Mouse (Mus musculus): ENCODE measurements around the gene Il22ra2. TPM values are rescaled to one million over a fixed set of nuclear protein-coding genes. Genes with fewer than 3 reads are reported as not detected.
A peak's percentile ranks its signal among the peaks of the same experiment; 100 is the strongest.
"Not testable (repeated sequence)": the region's sequence is repeated elsewhere in the genome, so short reads cannot be mapped to it uniquely, and the experiment has no call there.

The Il22ra2 gene
- polyA plus RNA-seq, 1 experiment: not detected

GRCm38 (mm10) chr10:19599331-19600092 lies 22.3 kb upstream of the Il22ra2 start:
- H3K36me3 ChIP-seq (ENCODE audit: control insufficient read depth, insufficient read depth, low read length): peaks cover 69% of the 10 kb centered on the region

GRCm38 (mm10) chr10:19600093-19600420 lies 21.7 kb upstream of the Il22ra2 start:
- Histone ChIP-seq H3K27me3 (ENCODE audit: control insufficient read depth, insufficient read depth, low read length) (no peaks in the 10 kb centered on the region), H3K4me3 (ENCODE audit: control insufficient read depth, insufficient read depth, low read length) (no peak overlapping the region), H3K4me1 (replicated peaks; ENCODE audit: control insufficient read depth, insufficient read depth, low read length) (peaks cover 25% of the 10 kb centered on the region), H3K27ac (ENCODE audit: control insufficient read depth, insufficient read depth, low read length) (no peak overlapping the region), H3K36me3 (ENCODE audit: control insufficient read depth, insufficient read depth, low read length) (peaks cover 75% of the 10 kb centered on the region)
- TF ChIP-seq CTCF (IDR thresholded peaks at IDR 0.05; ENCODE audit: borderline replicate concordance, control insufficient read depth, extremely low read depth, insufficient read depth, low read length, poor library complexity) (no peak), POLR2A (IDR thresholded peaks at IDR 0.05; ENCODE audit: control insufficient read depth, extremely low read depth, insufficient read depth, low read length, poor library complexity) (no peak)
- WGBS: 89% methylated on average over 3 of the region's 3 CpGs
- DNase-seq: no peak

More at GRCm38 (mm10) chr10:19599331-19600092, 22.3 kb upstream of the Il22ra2 start:
- DNase-seq: no peak
- peaks cover 26% of the 10 kb centered on the region for H3K4me1 ChIP-seq (replicated peaks; ENCODE audit: control insufficient read depth, insufficient read depth, low read length)
- no peaks in the 10 kb centered on the region for H3K27me3 ChIP-seq (ENCODE audit: control insufficient read depth, insufficient read depth, low read length)
- TF ChIP-seq POLR2A (IDR thresholded peaks at IDR 0.05; ENCODE audit: control insufficient read depth, extremely low read depth, insufficient read depth, low read length, poor library complexity) (no peak), CTCF (IDR thresholded peaks at IDR 0.05; ENCODE audit: borderline replicate concordance, control insufficient read depth, extremely low read depth, insufficient read depth, low read length, poor library complexity) (no peak)
- H3K4me3 ChIP-seq (ENCODE audit: control insufficient read depth, insufficient read depth, low read length): no peak overlapping the region
- peak overlapping the region; percentile 80 for H3K27ac ChIP-seq (ENCODE audit: control insufficient read depth, insufficient read depth, low read length)
- 76% methylated on average over 6 of the region's 6 CpGs for WGBS

GRCm38 (mm10) chr10:19601502-19601901 lies 20.3 kb upstream of the Il22ra2 start:
- DNase-seq: peak; percentile 72
- not testable (repeated sequence) for H3K27ac ChIP-seq (ENCODE audit: control insufficient read depth, insufficient read depth, low read length); H3K4me3 ChIP-seq (ENCODE audit: control insufficient read depth, insufficient read depth, low read length); H3K27me3 ChIP-seq (ENCODE audit: control insufficient read depth, insufficient read depth, low read length)
- H3K36me3 ChIP-seq (ENCODE audit: control insufficient read depth, insufficient read depth, low read length): peaks cover 85% of the 10 kb centered on the region
- H3K4me1 ChIP-seq (replicated peaks; ENCODE audit: control insufficient read depth, insufficient read depth, low read length): peaks cover 22% of the 10 kb centered on the region
- WGBS: 89% methylated on average over 1 of the region's 1 CpGs

- DNase-seq: no peak
- Histone ChIP-seq H3K27me3 (ENCODE audit: control insufficient read depth, insufficient read depth, low read length) (no peaks in the 10 kb centered on the region), H3K36me3 (ENCODE audit: control insufficient read depth, insufficient read depth, low read length) (peaks cover 98% of the 10 kb centered on the region), H3K4me3 (ENCODE audit: control insufficient read depth, insufficient read depth, low read length) (no peak overlapping the region), H3K27ac (ENCODE audit: control insufficient read depth, insufficient read depth, low read length) (no peak overlapping the region), H3K4me1 (replicated peaks; ENCODE audit: control insufficient read depth, insufficient read depth, low read length) (peaks cover 11% of the 10 kb centered on the region)
- WGBS: 92% methylated on average over 6 of the region's 6 CpGs
- TF ChIP-seq CTCF (IDR thresholded peaks at IDR 0.05; ENCODE audit: borderline replicate concordance, control insufficient read depth, extremely low read depth, insufficient read depth, low read length, poor library complexity) (no peak), POLR2A (IDR thresholded peaks at IDR 0.05; ENCODE audit: control insufficient read depth, extremely low read depth, insufficient read depth, low read length, poor library complexity) (no peak)
Measured at GRCm38 (mm10) chr10:19603231-19603630, 18.6 kb upstream of the Il22ra2 start.

GRCm38 (mm10) chr10:19609125-19609524 lies 12.7 kb upstream of the Il22ra2 start:
- Histone ChIP-seq H3K4me1 (replicated peaks; ENCODE audit: control insufficient read depth, insufficient read depth, low read length) (peaks cover 17% of the 10 kb centered on the region), H3K27me3 (ENCODE audit: control insufficient read depth, insufficient read depth, low read length) (no peaks in the 10 kb centered on the region), H3K36me3 (ENCODE audit: control insufficient read depth, insufficient read depth, low read length) (peaks cover 74% of the 10 kb centered on the region), H3K4me3 (ENCODE audit: control insufficient read depth, insufficient read depth, low read length) (no peak overlapping the region), H3K27ac (ENCODE audit: control insufficient read depth, insufficient read depth, low read length) (no peak overlapping the region)
- DNase-seq: no peak
- no peak for TF ChIP-seq POLR2A (IDR thresholded peaks at IDR 0.05; ENCODE audit: control insufficient read depth, extremely low read depth, insufficient read depth, low read length, poor library complexity)
- no peak for TF ChIP-seq CTCF (IDR thresholded peaks at IDR 0.05; ENCODE audit: borderline replicate concordance, control insufficient read depth, extremely low read depth, insufficient read depth, low read length, poor library complexity)
- 93% methylated on average over 14 of the region's 14 CpGs for WGBS

GRCm38 (mm10) chr10:19611616-19612015 lies 10.2 kb upstream of the Il22ra2 start:
- no peak for DNase-seq
- no peak overlapping the region for H3K4me3 ChIP-seq (ENCODE audit: control insufficient read depth, insufficient read depth, low read length)
- no peaks in the 10 kb centered on the region for H3K27me3 ChIP-seq (ENCODE audit: control insufficient read depth, insufficient read depth, low read length)
- H3K36me3 ChIP-seq (ENCODE audit: control insufficient read depth, insufficient read depth, low read length): peaks cover 49% of the 10 kb centered on the region
- no peak overlapping the region for H3K27ac ChIP-seq (ENCODE audit: control insufficient read depth, insufficient read depth, low read length)
- TF ChIP-seq POLR2A (IDR thresholded peaks at IDR 0.05; ENCODE audit: control insufficient read depth, extremely low read depth, insufficient read depth, low read length, poor library complexity) (no peak), CTCF (IDR thresholded peaks at IDR 0.05; ENCODE audit: borderline replicate concordance, control insufficient read depth, extremely low read depth, insufficient read depth, low read length, poor library complexity) (no peak)
- 77% methylated on average over 2 of the region's 2 CpGs for WGBS
- peaks cover 25% of the 10 kb centered on the region for H3K4me1 ChIP-seq (replicated peaks; ENCODE audit: control insufficient read depth, insufficient read depth, low read length)

All from thymus, adult 2 months (tissue).